Mouse (Mus musculus) heart, embryonic 10.5 days (tissue): ENCODE measurements around the gene Maff. TPM values are rescaled to one million over a fixed set of nuclear protein-coding genes. Genes with fewer than 3 reads are reported as not detected.

Experiments
- DNase-seq: peaks from one replicate; pipeline ENCODE4 v3.0.0-alpha.2; 2017; ENCODE audit warnings: low spot score
- H3K27ac ChIP-seq: fragments of 300-500 bp; sonication (generic); 2 replicates; pipeline ENCODE4 v1.5.1; 2016; ENCODE audit warnings: mild to moderate bottlenecking
- H3K27me3 ChIP-seq: fragments of 300-500 bp; sonication (generic); 2 replicates; pipeline ENCODE4 v1.6.1; 2016; ENCODE audit warnings: mild to moderate bottlenecking; ENCODE audit not compliant: poor library complexity, insufficient read depth, severe bottlenecking
- H3K36me3 ChIP-seq: fragments of 300-500 bp; sonication (generic); 2 replicates; pipeline ENCODE4 v1.6.1; 2016; ENCODE audit warnings: mild to moderate bottlenecking, moderate library complexity
- H3K4me1 ChIP-seq: fragments of 300-500 bp; sonication (generic); 2 replicates; pipeline ENCODE4 v1.6.1; 2016; ENCODE audit warnings: mild to moderate bottlenecking
- H3K4me3 ChIP-seq: fragments of 300-500 bp; sonication (generic); 2 replicates; pipeline ENCODE4 v1.5.1; 2016; ENCODE audit warnings: mild to moderate bottlenecking, moderate library complexity
- H3K9me3 ChIP-seq: fragments of 300-500 bp; sonication (generic); 2 replicates; pipeline ENCODE4 v1.6.1; 2016; ENCODE audit warnings: mild to moderate bottlenecking, moderate library complexity
- WGBS: fragments of 180-500 bp; shearing (Covaris S2); methylation state at CpG from one replicate; pipeline ENCODE4 v1.1.7; 2016; 5-methylcytosine and 5-hydroxymethylcytosine counted together
- polyA plus RNA-seq: library from polyadenylated mRNA; unstranded; fragments of >200 nt; fragmentation: Nextera tagmentation; extraction: Ambion mirVana; gene quantifications from 2 replicates; pipeline ENCODE4 v1.2.1, GENCODE M21; 2016

The Maff gene
- polyA plus RNA-seq, 1 experiment from 2014 or later: 2.0 TPM

DNA sequence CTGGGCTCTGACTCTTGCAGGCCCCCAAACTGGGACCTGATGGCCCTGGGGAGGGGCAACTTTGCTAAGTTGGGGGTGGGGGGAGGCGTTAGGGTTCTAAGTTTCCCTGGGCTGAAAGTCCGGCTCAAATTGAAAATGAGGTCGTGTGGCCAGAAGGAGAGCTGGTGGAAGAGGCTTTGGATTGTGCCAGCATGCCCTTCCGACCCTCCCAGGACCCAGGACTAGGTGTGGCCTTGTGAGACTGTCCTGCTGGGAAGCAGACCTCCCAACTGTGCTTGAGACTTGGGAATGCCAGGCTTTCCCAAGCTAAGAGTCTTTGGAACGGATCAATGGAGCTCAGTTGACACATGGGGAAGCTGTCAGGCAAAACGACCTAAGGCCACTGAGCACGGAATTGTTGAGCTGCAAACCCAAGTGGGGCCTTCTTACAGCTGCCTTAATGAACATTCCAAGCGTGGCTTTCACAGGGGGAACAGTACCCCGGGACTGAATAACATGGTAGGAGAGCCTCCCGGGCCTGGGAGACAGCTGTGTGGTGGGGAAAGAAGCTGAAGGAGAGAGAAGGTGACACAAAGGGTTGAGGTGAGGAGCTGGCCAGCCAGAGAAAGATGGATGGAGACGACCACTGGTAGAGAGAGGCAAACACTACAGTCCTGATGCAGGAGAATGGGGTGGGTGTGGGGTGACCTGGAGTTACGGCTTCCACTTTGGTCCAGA is 11.7 kb downstream of the Maff start:
- Histone ChIP-seq H3K4me3 (peak overlapping the region; percentile 67), H3K36me3 (peaks cover 19% of the 10 kb centered on the region), H3K4me1 (peaks cover 66% of the 10 kb centered on the region), H3K27ac (peak overlapping the region; percentile 90), H3K27me3 (peaks cover 13% of the 10 kb centered on the region), H3K9me3 (no peaks in the 10 kb centered on the region)
- no peak for DNase-seq
- 41% methylated on average over 12 of the region's 12 CpGs for WGBS

GRCm38 (mm10) chr15:79359954-79360353 is 13.5 kb downstream of the Maff start:
- Histone ChIP-seq H3K4me3 (0 out of 2 replicates have a peak overlapping the region, but pooled peaks have one; percentile 4), H3K9me3 (no peaks in the 10 kb centered on the region), H3K27ac (peak overlapping the region; percentile 59), H3K4me1 (peaks cover 77% of the 10 kb centered on the region), H3K36me3 (peaks cover 37% of the 10 kb centered on the region), H3K27me3 (peaks cover 13% of the 10 kb centered on the region)
- WGBS: 27% methylated on average over 6 of the region's 6 CpGs
- DNase-seq: no peak

GRCm38 (mm10) chr15:79360371-79360770 is 13.9 kb downstream of the Maff start:
- no peak for DNase-seq
- H3K27ac ChIP-seq: peak overlapping the region; percentile 59
- peaks cover 77% of the 10 kb centered on the region for H3K4me1 ChIP-seq
- peaks cover 13% of the 10 kb centered on the region for H3K27me3 ChIP-seq
- 39% methylated on average over 7 of the region's 7 CpGs for WGBS
- no peak overlapping the region for H3K4me3 ChIP-seq
- H3K9me3 ChIP-seq: no peaks in the 10 kb centered on the region
- peaks cover 42% of the 10 kb centered on the region for H3K36me3 ChIP-seq

DNA sequence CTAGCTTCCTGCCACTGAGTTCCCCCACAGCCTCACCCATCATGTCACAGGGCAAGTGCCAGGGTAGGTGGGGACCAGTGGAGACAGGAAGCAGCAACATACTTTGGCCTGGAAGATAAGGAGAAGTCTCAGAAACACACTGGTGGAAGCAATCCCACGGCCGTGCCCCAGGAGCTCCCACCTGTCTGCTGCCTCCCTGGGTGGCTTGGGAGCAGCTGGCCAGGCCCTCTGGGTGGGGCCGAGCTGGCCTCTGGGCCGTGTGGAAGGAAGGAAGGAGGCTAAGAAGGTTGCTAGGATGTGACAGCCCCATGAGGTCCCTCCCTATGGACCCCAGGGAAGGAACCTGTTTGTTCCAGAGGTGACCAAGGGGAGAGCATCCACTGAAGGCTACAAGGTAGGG is 14.6 kb downstream of the Maff start:
- DNase-seq: no peak
- 37% methylated on average over 4 of the region's 4 CpGs for WGBS

DNA sequence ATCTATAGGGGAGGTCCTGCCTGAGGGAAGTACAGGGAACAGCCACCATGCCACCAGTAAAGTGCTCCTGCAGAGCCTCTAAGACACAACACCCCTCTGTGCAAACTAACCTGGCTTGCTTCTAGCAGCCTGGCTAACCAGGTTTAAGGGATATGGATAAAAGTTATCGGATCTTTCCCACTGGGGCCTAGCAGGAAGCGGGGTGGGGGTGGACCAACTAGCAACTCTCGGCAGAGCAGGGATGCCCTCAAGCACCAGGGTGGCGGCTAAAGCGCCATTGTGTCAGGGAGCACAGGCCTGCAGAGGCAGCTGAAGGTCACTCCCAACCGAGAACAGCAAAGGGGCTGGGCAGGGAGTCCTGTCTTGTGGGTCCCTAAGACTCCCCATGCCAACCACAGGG is 17.7 kb downstream of the Maff start:
- Histone ChIP-seq H3K4me1 (peaks cover 64% of the 10 kb centered on the region), H3K4me3 (no peak overlapping the region), H3K9me3 (no peaks in the 10 kb centered on the region), H3K27ac (peak overlapping the region; percentile 71), H3K27me3 (no peaks in the 10 kb centered on the region), H3K36me3 (peaks cover 76% of the 10 kb centered on the region)
- 58% methylated on average over 6 of the region's 6 CpGs for WGBS
- no peak for DNase-seq

More for the DNA sequence above, 14.6 kb downstream of the Maff start:
- Histone ChIP-seq H3K36me3 (peaks cover 48% of the 10 kb centered on the region), H3K4me1 (peaks cover 74% of the 10 kb centered on the region), H3K4me3 (no peak overlapping the region), H3K27ac (peak overlapping the region; percentile 52; the same call in 1 of the 2 replicates), H3K27me3 (peaks cover 8% of the 10 kb centered on the region; the same call in 1 of the 2 replicates), H3K9me3 (no peaks in the 10 kb centered on the region)

DNA sequence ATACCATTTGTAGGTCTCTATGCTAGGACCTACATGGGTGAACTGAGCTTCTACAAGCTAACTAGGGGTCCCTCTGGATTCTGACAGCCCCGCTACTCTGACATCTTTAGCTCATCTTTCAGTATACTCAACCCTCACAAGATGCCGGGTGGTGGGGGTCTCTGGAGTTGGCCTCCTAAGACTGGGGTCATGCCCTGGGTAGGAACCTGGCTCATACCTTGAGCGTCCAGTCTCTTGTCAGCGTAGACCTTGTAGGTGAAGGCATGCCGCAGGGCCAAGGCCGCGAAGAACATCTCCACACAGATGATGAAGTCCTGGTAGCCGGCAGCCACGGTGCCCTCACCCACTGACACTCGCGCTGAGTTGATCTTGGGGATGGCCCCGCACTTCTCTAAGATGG is 18.6 kb downstream of the Maff start:
- Histone ChIP-seq H3K27ac (no peak overlapping the region), H3K36me3 (peaks cover 83% of the 10 kb centered on the region), H3K4me3 (no peak overlapping the region), H3K4me1 (peaks cover 68% of the 10 kb centered on the region), H3K27me3 (no peaks in the 10 kb centered on the region), H3K9me3 (no peaks in the 10 kb centered on the region)
- no peak for DNase-seq
- WGBS: 95% methylated on average over 12 of the region's 12 CpGs

- DNase-seq: no peak
- H3K9me3 ChIP-seq: no peaks in the 10 kb centered on the region
- WGBS: 85% methylated on average over 5 of the region's 5 CpGs
- H3K27ac ChIP-seq: no peak overlapping the region
- no peaks in the 10 kb centered on the region for H3K27me3 ChIP-seq
- peaks cover 81% of the 10 kb centered on the region for H3K36me3 ChIP-seq
- peaks cover 60% of the 10 kb centered on the region for H3K4me1 ChIP-seq
- no peak overlapping the region for H3K4me3 ChIP-seq
Measured at GRCm38 (mm10) chr15:79366402-79366801, 20.0 kb downstream of the Maff start.

- Histone ChIP-seq H3K4me1 (peaks cover 47% of the 10 kb centered on the region), H3K36me3 (peaks cover 82% of the 10 kb centered on the region), H3K4me3 (no peak overlapping the region), H3K27ac (peak overlapping the region; percentile 80), H3K27me3 (no peaks in the 10 kb centered on the region), H3K9me3 (no peaks in the 10 kb centered on the region)
- DNase-seq: no peak
- 49% methylated on average over 14 of the region's 14 CpGs for WGBS
Measured at GRCm38 (mm10) chr15:79368313-79368811, 21.9 kb downstream of the Maff start.

GRCm38 (mm10) chr15:79368861-79369440 is 22.5 kb downstream of the Maff start:
- Histone ChIP-seq H3K36me3 (peaks cover 82% of the 10 kb centered on the region), H3K27me3 (no peaks in the 10 kb centered on the region), H3K4me1 (peaks cover 42% of the 10 kb centered on the region), H3K4me3 (no peak overlapping the region), H3K9me3 (no peaks in the 10 kb centered on the region), H3K27ac (peak overlapping the region; percentile 80)
- no peak for DNase-seq
- WGBS: 78% methylated on average over 8 of the region's 8 CpGs

DNA sequence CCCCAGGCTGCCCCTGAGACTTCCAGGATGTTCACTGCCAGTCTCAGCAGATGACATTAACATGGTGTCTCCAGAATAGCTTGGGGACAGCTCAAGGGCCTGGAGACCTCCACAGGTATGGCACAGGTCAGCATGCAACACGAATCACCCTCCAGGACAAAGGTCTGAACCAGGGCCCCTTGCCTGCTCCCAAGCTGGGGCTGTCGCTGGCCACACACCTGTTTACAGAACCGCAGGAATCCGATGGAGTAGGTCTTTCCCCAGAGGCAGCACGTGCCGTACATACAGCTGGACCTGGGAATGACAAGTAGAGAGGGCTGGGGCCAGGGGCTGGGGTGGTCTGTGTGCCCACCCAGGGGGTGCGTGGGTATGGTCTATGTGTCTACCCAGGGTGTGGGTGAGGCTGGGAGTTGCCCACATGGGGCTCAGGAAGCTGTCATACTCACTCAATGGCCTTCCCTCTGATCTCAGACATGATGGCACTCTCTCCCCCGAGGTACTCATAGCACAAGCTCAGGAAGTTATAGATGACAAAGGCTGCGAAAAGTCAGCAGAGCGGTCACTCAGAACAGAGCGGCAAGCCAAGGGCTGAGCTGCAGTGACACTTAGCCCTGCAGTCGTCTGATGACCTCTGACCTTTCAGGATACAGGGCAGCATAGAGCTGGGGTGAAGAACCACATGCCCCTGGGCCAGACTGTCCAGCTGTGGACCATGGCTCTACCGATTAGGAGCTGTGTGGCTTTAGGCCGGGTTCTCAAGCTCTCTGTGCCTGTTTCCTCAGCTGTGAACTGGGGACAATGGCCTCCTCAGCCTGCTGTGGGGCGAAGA is 23.2 kb downstream of the Maff start:
- 79% methylated on average over 15 of the region's 15 CpGs for WGBS
- peaks cover 80% of the 10 kb centered on the region for H3K36me3 ChIP-seq

GRCm38 (mm10) chr15:79370281-79370843 is 23.9 kb downstream of the Maff start:
- WGBS: 77% methylated on average over 7 of the region's 7 CpGs
- H3K27me3 ChIP-seq: no peaks in the 10 kb centered on the region
- H3K4me1 ChIP-seq: peaks cover 44% of the 10 kb centered on the region
- H3K36me3 ChIP-seq: peaks cover 77% of the 10 kb centered on the region
- DNase-seq: no peak
- peak overlapping the region; percentile 26; the same call in 1 of the 2 replicates for H3K27ac ChIP-seq
- H3K9me3 ChIP-seq: no peaks in the 10 kb centered on the region
- H3K4me3 ChIP-seq: no peak overlapping the region

More for the DNA sequence above, 23.2 kb downstream of the Maff start:
- peak overlapping the region; percentile 80 for H3K27ac ChIP-seq
- H3K27me3 ChIP-seq: no peaks in the 10 kb centered on the region
- H3K4me1 ChIP-seq: peaks cover 42% of the 10 kb centered on the region
- no peak overlapping the region for H3K4me3 ChIP-seq
- DNase-seq: no peak
- no peaks in the 10 kb centered on the region for H3K9me3 ChIP-seq

- 54% methylated on average over 3 of the region's 3 CpGs for WGBS
- peaks cover 69% of the 10 kb centered on the region for H3K36me3 ChIP-seq
Measured at GRCm38 (mm10) chr15:79374760-79375159, 28.3 kb downstream of the Maff start.

More at GRCm38 (mm10) chr15:79374760-79375159, 28.3 kb downstream of the Maff start:
- Histone ChIP-seq H3K4me1 (peaks cover 35% of the 10 kb centered on the region), H3K27ac (peak overlapping the region; percentile 59; the same call in 1 of the 2 replicates), H3K4me3 (no peak overlapping the region), H3K9me3 (no peaks in the 10 kb centered on the region), H3K27me3 (no peaks in the 10 kb centered on the region)
- DNase-seq: no peak
